Mouse (Mus musculus): ENCODE data around the gene Fcrl6. TPM values are rescaled to one million over a fixed set of nuclear protein-coding genes. Genes with fewer than 3 reads are reported as not detected.

The Fcrl6 gene
- polyA plus RNA-seq, 1 experiment, result not detected

DNA sequence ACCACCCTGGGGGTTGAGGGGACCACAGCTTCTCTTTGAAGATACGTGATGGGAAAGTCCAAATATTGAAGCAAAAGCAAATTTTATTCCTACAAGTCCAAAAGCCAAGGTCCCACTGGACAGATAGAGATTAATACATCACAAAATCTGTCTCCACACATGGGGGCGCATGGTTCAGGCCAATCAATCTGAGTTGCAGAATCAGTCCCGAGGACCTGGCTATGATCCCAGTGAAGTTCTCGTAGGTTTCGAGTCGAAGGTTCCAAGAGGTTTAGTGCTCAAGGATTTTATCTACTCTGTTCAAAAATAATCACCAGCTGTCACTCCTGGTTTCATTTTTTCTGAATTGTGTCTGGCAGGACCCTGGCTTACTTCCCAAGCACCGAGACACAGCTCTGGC lies 51.3 kb downstream of the Fcrl6 start:
- TF ChIP-seq MYOG (IDR thresholded peaks at IDR 0.05; ENCODE audit: control insufficient read depth, extremely low read depth, insufficient read length) (no peak), MAX (IDR thresholded peaks at IDR 0.05) (no peak), CEBPB (IDR thresholded peaks at IDR 0.05; ENCODE audit: low read depth) (no peak), USF1 (IDR thresholded peaks at IDR 0.05; ENCODE audit: low read depth) (no peak), MYOD1 (IDR thresholded peaks at IDR 0.05; ENCODE audit: control insufficient read depth, insufficient read length, low read depth) (no peak), FOSL1 (IDR thresholded peaks at IDR 0.05; ENCODE audit: insufficient read depth, low read length, poor library complexity, severe bottlenecking) (no peak), CTCF (IDR thresholded peaks at IDR 0.05; ENCODE audit: control insufficient read depth, insufficient read depth, insufficient read length) (no peak)
- Histone ChIP-seq H3K4me3 (ENCODE audit: insufficient read depth, poor library complexity, severe bottlenecking) (no peak overlapping the region), H3K27me3 (ENCODE audit: control insufficient read depth, insufficient read depth, insufficient read length) (peaks cover 4% of the 10 kb centered on the region), H3K36me3 (ENCODE audit: control insufficient read depth, insufficient read depth) (no peaks in the 10 kb centered on the region), H3K79me3 (ENCODE audit: low read depth) (no peaks in the 10 kb centered on the region), H3K79me2 (ENCODE audit: control insufficient read depth, insufficient read depth) (no peaks in the 10 kb centered on the region), H3ac (ENCODE audit: control insufficient read depth, insufficient read length, low read depth) (no peak overlapping the region)

- peaks cover 4% of the 10 kb centered on the region for H3K27me3 ChIP-seq (ENCODE audit: control insufficient read depth, insufficient read depth, insufficient read length)
These were observed 51.8 kb downstream of the Fcrl6 start for GRCm38 (mm10) chr1:172550551-172550951.

DNA sequence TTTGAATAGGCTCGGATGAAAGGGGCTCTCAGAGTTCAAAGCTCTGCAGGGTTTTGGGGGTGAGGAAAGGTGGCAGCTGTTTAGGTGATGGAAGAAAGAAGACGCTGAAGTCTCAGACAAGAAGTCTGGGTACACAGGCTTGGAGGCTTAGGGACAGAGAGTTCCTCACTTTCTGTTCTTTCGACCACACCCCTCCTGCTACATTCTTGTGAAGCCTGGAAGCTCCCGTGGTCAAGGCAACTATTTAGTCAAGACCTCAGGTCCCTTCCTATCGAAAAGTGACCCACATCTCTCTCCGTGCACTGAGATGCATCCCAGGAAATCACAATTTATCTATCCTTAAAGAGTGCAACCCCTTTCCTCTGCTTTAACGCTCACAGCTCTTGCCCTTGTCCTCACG lies 52.6 kb downstream of the Fcrl6 start:
- H3K79me2 ChIP-seq (ENCODE audit: control insufficient read depth, insufficient read depth), result no peaks in the 10 kb centered on the region
- no peaks in the 10 kb centered on the region for H3K36me3 ChIP-seq (ENCODE audit: control insufficient read depth, insufficient read depth)
- H3K79me3 ChIP-seq (ENCODE audit: low read depth), result no peaks in the 10 kb centered on the region
- TF ChIP-seq MYOD1 (IDR thresholded peaks at IDR 0.05; ENCODE audit: control insufficient read depth, insufficient read length, low read depth) (no peak), USF1 (IDR thresholded peaks at IDR 0.05; ENCODE audit: low read depth) (no peak), MYOG (IDR thresholded peaks at IDR 0.05; ENCODE audit: control insufficient read depth, extremely low read depth, insufficient read length) (no peak), FOSL1 (IDR thresholded peaks at IDR 0.05; ENCODE audit: insufficient read depth, low read length, poor library complexity, severe bottlenecking) (no peak), MAX (IDR thresholded peaks at IDR 0.05) (no peak), CEBPB (IDR thresholded peaks at IDR 0.05; ENCODE audit: low read depth) (no peak), CTCF (IDR thresholded peaks at IDR 0.05; ENCODE audit: control insufficient read depth, insufficient read depth, insufficient read length) (no peak)
- H3K27me3 ChIP-seq (ENCODE audit: control insufficient read depth, insufficient read depth, insufficient read length), result peaks cover 4% of the 10 kb centered on the region
- H3ac ChIP-seq (ENCODE audit: control insufficient read depth, insufficient read length, low read depth), result no peak overlapping the region
- H3K4me3 ChIP-seq (ENCODE audit: insufficient read depth, poor library complexity, severe bottlenecking), result no peak overlapping the region

More at GRCm38 (mm10) chr1:172550551-172550951, 51.8 kb downstream of the Fcrl6 start:
- Histone ChIP-seq H3K36me3 (ENCODE audit: control insufficient read depth, insufficient read depth) (no peaks in the 10 kb centered on the region), H3ac (ENCODE audit: control insufficient read depth, insufficient read length, low read depth) (no peak overlapping the region), H3K79me2 (ENCODE audit: control insufficient read depth, insufficient read depth) (no peaks in the 10 kb centered on the region), H3K4me3 (ENCODE audit: insufficient read depth, poor library complexity, severe bottlenecking) (no peak overlapping the region), H3K79me3 (ENCODE audit: low read depth) (no peaks in the 10 kb centered on the region)
- TF ChIP-seq CTCF (IDR thresholded peaks at IDR 0.05; ENCODE audit: control insufficient read depth, insufficient read depth, insufficient read length), result no peak
- no peak for TF ChIP-seq MAX (IDR thresholded peaks at IDR 0.05)
- no peak for TF ChIP-seq USF1 (IDR thresholded peaks at IDR 0.05; ENCODE audit: low read depth)
- TF ChIP-seq FOSL1 (IDR thresholded peaks at IDR 0.05; ENCODE audit: insufficient read depth, low read length, poor library complexity, severe bottlenecking), result no peak

GRCm38 (mm10) chr1:172549314-172549713 lies 53.0 kb downstream of the Fcrl6 start:
- H3K4me3 ChIP-seq (ENCODE audit: insufficient read depth, poor library complexity, severe bottlenecking), result no peak overlapping the region
- peaks cover 4% of the 10 kb centered on the region for H3K27me3 ChIP-seq (ENCODE audit: control insufficient read depth, insufficient read depth, insufficient read length)
- H3K79me3 ChIP-seq (ENCODE audit: low read depth), result no peaks in the 10 kb centered on the region
- TF ChIP-seq USF1 (IDR thresholded peaks at IDR 0.05; ENCODE audit: low read depth) (no peak), CEBPB (IDR thresholded peaks at IDR 0.05; ENCODE audit: low read depth) (no peak), MYOD1 (IDR thresholded peaks at IDR 0.05; ENCODE audit: control insufficient read depth, insufficient read length, low read depth) (no peak), CTCF (IDR thresholded peaks at IDR 0.05; ENCODE audit: control insufficient read depth, insufficient read depth, insufficient read length) (no peak), MYOG (IDR thresholded peaks at IDR 0.05; ENCODE audit: control insufficient read depth, extremely low read depth, insufficient read length) (no peak), FOSL1 (IDR thresholded peaks at IDR 0.05; ENCODE audit: insufficient read depth, low read length, poor library complexity, severe bottlenecking) (no peak), MAX (IDR thresholded peaks at IDR 0.05) (no peak)
- no peak overlapping the region for H3ac ChIP-seq (ENCODE audit: control insufficient read depth, insufficient read length, low read depth)
- H3K36me3 ChIP-seq (ENCODE audit: control insufficient read depth, insufficient read depth), result no peaks in the 10 kb centered on the region
- H3K79me2 ChIP-seq (ENCODE audit: control insufficient read depth, insufficient read depth), result no peaks in the 10 kb centered on the region

GRCm38 (mm10) chr1:172548501-172548900 lies 53.9 kb downstream of the Fcrl6 start:
- TF ChIP-seq FOSL1 (IDR thresholded peaks at IDR 0.05; ENCODE audit: insufficient read depth, low read length, poor library complexity, severe bottlenecking) (no peak), MAX (IDR thresholded peaks at IDR 0.05) (no peak), USF1 (IDR thresholded peaks at IDR 0.05; ENCODE audit: low read depth) (no peak), MYOD1 (IDR thresholded peaks at IDR 0.05; ENCODE audit: control insufficient read depth, insufficient read length, low read depth) (no peak), MYOG (IDR thresholded peaks at IDR 0.05; ENCODE audit: control insufficient read depth, extremely low read depth, insufficient read length) (no peak), CEBPB (IDR thresholded peaks at IDR 0.05; ENCODE audit: low read depth) (no peak), CTCF (IDR thresholded peaks at IDR 0.05; ENCODE audit: control insufficient read depth, insufficient read depth, insufficient read length) (no peak)
- Histone ChIP-seq H3ac (ENCODE audit: control insufficient read depth, insufficient read length, low read depth) (no peak overlapping the region), H3K4me3 (ENCODE audit: insufficient read depth, poor library complexity, severe bottlenecking) (no peak overlapping the region), H3K79me2 (ENCODE audit: control insufficient read depth, insufficient read depth) (no peaks in the 10 kb centered on the region), H3K79me3 (ENCODE audit: low read depth) (no peaks in the 10 kb centered on the region), H3K36me3 (ENCODE audit: control insufficient read depth, insufficient read depth) (no peaks in the 10 kb centered on the region), H3K27me3 (ENCODE audit: control insufficient read depth, insufficient read depth, insufficient read length) (peaks cover 7% of the 10 kb centered on the region)

Other genes with a start within 250 kb of the Fcrl6 start
- 3.8 TPM for gene Pigm, start 226.0 kb downstream of the Fcrl6 start, polyA plus RNA-seq (2012; fragmentation: generic; extraction: Trizol)
- gene Slamf9, start 127.2 kb downstream of the Fcrl6 start, polyA plus RNA-seq (2012; fragmentation: generic; extraction: Trizol), result 0.19 TPM
- 4.1 TPM for gene Igsf9, start 120.8 kb downstream of the Fcrl6 start, polyA plus RNA-seq (2012; fragmentation: generic; extraction: Trizol)
- gene Tagln2, start 102.5 kb downstream of the Fcrl6 start, polyA plus RNA-seq (2012; fragmentation: generic; extraction: Trizol), result 771 TPM
- gene Cfap45, start 81.8 kb downstream of the Fcrl6 start, polyA plus RNA-seq (2012; fragmentation: generic; extraction: Trizol), result not detected
- gene Vsig8, start 46.6 kb downstream of the Fcrl6 start, polyA plus RNA-seq (2012; fragmentation: generic; extraction: Trizol), result not detected
- gene Slamf8, start 12.0 kb downstream of the Fcrl6 start, polyA plus RNA-seq (2012; fragmentation: generic; extraction: Trizol), result not detected
- 0.89 TPM for gene Dusp23, start 30.4 kb upstream of the Fcrl6 start, polyA plus RNA-seq (2012; fragmentation: generic; extraction: Trizol)
- not detected for gene Crp, start 95.5 kb upstream of the Fcrl6 start, polyA plus RNA-seq (2012; fragmentation: generic; extraction: Trizol)